Mouse (Mus musculus) forebrain, embryonic 10.5 days (tissue): ENCODE measurements around the gene Mpeg1. TPM values are rescaled to one million over a fixed set of nuclear protein-coding genes. Genes with fewer than 3 reads are reported as not detected.

Experiments used
- DNase-seq: peaks from one replicate; pipeline ENCODE4 v3.0.0-alpha.2; 2017; ENCODE audit warnings: low spot score; ENCODE audit errors: extremely low spot score
- H3K27ac ChIP-seq: fragments of 300-500 bp; sonication (generic); 2 replicates; pipeline ENCODE4 v1.5.1; 2016; ENCODE audit warnings: mild to moderate bottlenecking
- H3K27me3 ChIP-seq: fragments of 300-500 bp; sonication (generic); 2 replicates; pipeline ENCODE4 v1.6.1; 2016; ENCODE audit warnings: mild to moderate bottlenecking; ENCODE audit not compliant: poor library complexity, severe bottlenecking
- H3K36me3 ChIP-seq: fragments of 300-500 bp; sonication (generic); replicated peaks from 2 replicates; pipeline ENCODE4 v1.6.1; 2016; ENCODE audit warnings: mild to moderate bottlenecking, moderate library complexity
- H3K4me1 ChIP-seq: fragments of 300-500 bp; sonication (generic); 2 replicates; pipeline ENCODE4 v1.6.1; 2016
- H3K4me3 ChIP-seq: fragments of 300-500 bp; sonication (generic); 2 replicates; pipeline ENCODE4 v1.5.1; 2016; ENCODE audit warnings: mild to moderate bottlenecking, moderate library complexity
- H3K9me3 ChIP-seq: fragments of 300-500 bp; sonication (generic); 2 replicates; pipeline ENCODE4 v1.6.1; 2016; ENCODE audit warnings: mild to moderate bottlenecking, moderate library complexity
- WGBS: fragments of 180-500 bp; shearing (Covaris S2); methylation state at CpG from one replicate; pipeline ENCODE4 v1.1.7; 2016; 5-methylcytosine and 5-hydroxymethylcytosine counted together
- polyA plus RNA-seq: library from polyadenylated mRNA; unstranded; fragments of >200 nt; fragmentation: Nextera tagmentation; extraction: Ambion mirVana; gene quantifications from 2 replicates; pipeline ENCODE4 v1.2.1, GENCODE M21; 2016

Mpeg1 gene
- polyA plus RNA-seq = 0.11 and 0.17 TPM in 2 replicates

- no peak for DNase-seq
- 87% methylated on average over 11 of the region's 11 CpGs for WGBS
- Histone ChIP-seq H3K9me3 (no peaks in the 10 kb centered on the region), H3K4me3 (no peak within 1 kb of the TSS), H3K4me1 (peaks cover 16% of the 10 kb centered on the region), H3K27me3 (no peaks in the 10 kb centered on the region), H3K27ac (no peak within 1 kb of the TSS), H3K36me3 (peaks cover 5% of the 10 kb centered on the region)
Measured at GRCm38 (mm10) chr19:12460282-12461249, at the start of gene Mpeg1. TSS of gene Mpeg1 (plus strand) at chr19:12460779.

DNA sequence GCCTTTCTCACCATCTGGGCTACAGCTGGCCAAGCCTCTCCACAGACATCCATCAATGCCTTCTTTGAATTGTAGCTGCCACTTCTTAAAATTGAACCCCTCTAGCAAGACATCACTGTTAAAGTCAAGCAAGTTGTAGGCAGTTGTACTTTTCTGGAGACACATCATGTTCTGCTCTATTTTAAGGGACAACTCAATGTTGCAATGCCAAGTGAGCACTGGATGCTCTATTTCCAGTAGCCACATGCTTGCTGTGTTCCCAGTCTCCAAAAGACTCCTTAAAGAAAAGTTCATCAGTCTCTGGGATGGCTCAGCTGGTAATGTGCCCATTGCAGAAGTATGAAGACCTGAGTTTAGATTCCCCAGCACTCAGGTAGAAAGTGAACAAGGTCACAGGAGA lies 46.8 kb upstream of the Mpeg1 start:
- H3K4me3 ChIP-seq = no peak overlapping the region
- no peaks in the 10 kb centered on the region for H3K36me3 ChIP-seq
- H3K27me3 ChIP-seq = no peaks in the 10 kb centered on the region
- H3K4me1 ChIP-seq = no peaks in the 10 kb centered on the region
- no peak for DNase-seq
- H3K9me3 ChIP-seq = no peaks in the 10 kb centered on the region
- H3K27ac ChIP-seq = no peak overlapping the region

- no peak for DNase-seq
- Histone ChIP-seq H3K27me3 (no peaks in the 10 kb centered on the region), H3K36me3 (no peaks in the 10 kb centered on the region), H3K4me3 (no peak within 1 kb of the TSS), H3K27ac (no peak within 1 kb of the TSS), H3K4me1 (no peaks in the 10 kb centered on the region), H3K9me3 (no peaks in the 10 kb centered on the region)
Measured at GRCm38 (mm10) chr19:12417361-12417760, 43.2 kb upstream of the Mpeg1 start, which contains the start of gene Olfr1441. TSS of gene Olfr1441 (plus strand) at chr19:12417433.

- H3K27ac ChIP-seq = no peak overlapping the region
- no peak overlapping the region for H3K4me3 ChIP-seq
- no peaks in the 10 kb centered on the region for H3K4me1 ChIP-seq
- no peak for DNase-seq
- WGBS = 93% methylated on average over 3 of the region's 3 CpGs
- H3K9me3 ChIP-seq = no peaks in the 10 kb centered on the region
- no peaks in the 10 kb centered on the region for H3K36me3 ChIP-seq
- H3K27me3 ChIP-seq = no peaks in the 10 kb centered on the region
Measured at GRCm38 (mm10) chr19:12418312-12418711, 42.3 kb upstream of the Mpeg1 start.

GRCm38 (mm10) chr19:12420555-12420954 lies 40.0 kb upstream of the Mpeg1 start:
- Histone ChIP-seq H3K36me3 (no peaks in the 10 kb centered on the region), H3K9me3 (no peaks in the 10 kb centered on the region), H3K4me1 (no peaks in the 10 kb centered on the region), H3K4me3 (no peak overlapping the region), H3K27ac (no peak overlapping the region), H3K27me3 (no peaks in the 10 kb centered on the region)
- WGBS = 83% methylated on average over 6 of the region's 6 CpGs
- DNase-seq = no peak

DNA sequence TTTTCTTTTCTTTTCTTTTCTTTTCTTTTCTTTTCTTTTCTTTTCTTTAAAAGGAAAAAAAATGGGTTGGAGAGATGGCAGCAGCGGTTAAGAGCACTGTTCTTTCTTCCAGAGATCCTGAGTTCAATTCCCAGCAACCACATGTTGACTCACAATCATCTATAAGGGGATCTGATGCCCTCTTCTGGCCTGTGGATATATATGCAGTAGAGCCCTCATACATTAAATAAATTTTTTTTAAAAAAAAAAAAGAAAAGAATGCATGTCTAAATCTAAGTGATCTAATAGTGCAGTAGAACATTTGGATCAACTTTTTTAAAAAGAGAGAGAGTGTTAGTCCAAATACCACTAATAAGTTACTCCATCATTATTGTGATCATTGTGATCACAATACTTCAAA lies 38.9 kb upstream of the Mpeg1 start:
- H3K27ac ChIP-seq = no peak overlapping the region

DNA sequence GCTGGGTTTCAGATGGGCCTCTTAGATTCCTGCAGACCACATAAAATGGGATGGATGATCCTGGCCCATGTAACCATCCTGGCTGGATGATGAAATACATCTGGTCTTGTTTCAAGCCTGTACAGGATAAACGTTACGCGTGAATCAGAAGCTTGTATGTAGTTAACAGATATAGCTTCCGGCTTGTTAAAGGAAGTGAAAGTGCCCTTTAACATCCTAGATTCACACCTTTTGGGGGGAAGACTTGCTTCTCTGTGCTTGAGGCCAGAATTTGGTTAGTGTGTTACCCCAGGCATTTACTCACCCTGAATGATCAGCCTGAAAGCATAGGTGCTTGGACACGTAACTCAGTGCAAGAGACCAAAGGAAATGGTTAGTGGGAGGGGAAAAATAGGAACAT lies 33.5 kb upstream of the Mpeg1 start:
- Histone ChIP-seq H3K36me3 (no peaks in the 10 kb centered on the region), H3K4me1 (no peaks in the 10 kb centered on the region), H3K27ac (no peak overlapping the region), H3K27me3 (no peaks in the 10 kb centered on the region), H3K4me3 (no peak overlapping the region), H3K9me3 (no peaks in the 10 kb centered on the region)
- WGBS = 89% methylated on average over 5 of the region's 5 CpGs
- DNase-seq = no peak

More for the DNA sequence above, 38.9 kb upstream of the Mpeg1 start:
- H3K36me3 ChIP-seq = no peaks in the 10 kb centered on the region
- DNase-seq = no peak
- no peak overlapping the region for H3K4me3 ChIP-seq
- no peaks in the 10 kb centered on the region for H3K4me1 ChIP-seq
- no peaks in the 10 kb centered on the region for H3K9me3 ChIP-seq
- WGBS = 79% methylated on average over 1 of the region's 1 CpGs
- no peaks in the 10 kb centered on the region for H3K27me3 ChIP-seq

- DNase-seq = no peak
- no peak within 1 kb of the TSS for H3K4me3 ChIP-seq
- no peaks in the 10 kb centered on the region for H3K36me3 ChIP-seq
- H3K27ac ChIP-seq = no peak within 1 kb of the TSS
- no peaks in the 10 kb centered on the region for H3K9me3 ChIP-seq
- no peaks in the 10 kb centered on the region for H3K4me1 ChIP-seq
- H3K27me3 ChIP-seq = no peaks in the 10 kb centered on the region
- 93% methylated on average over 6 of the region's 6 CpGs for WGBS
Measured at GRCm38 (mm10) chr19:12427605-12428004, 33.0 kb upstream of the Mpeg1 start, which contains the start of gene Pfpl. TSS of gene Pfpl (plus strand) at chr19:12427905.

GRCm38 (mm10) chr19:12433033-12433432 lies 27.5 kb upstream of the Mpeg1 start:
- H3K4me1 ChIP-seq = no peaks in the 10 kb centered on the region
- no peaks in the 10 kb centered on the region for H3K27me3 ChIP-seq
- no peaks in the 10 kb centered on the region for H3K36me3 ChIP-seq
- H3K27ac ChIP-seq = no peak overlapping the region
- no peak overlapping the region for H3K4me3 ChIP-seq
- WGBS = 7% methylated on average over 2 of the region's 2 CpGs
- H3K9me3 ChIP-seq = no peaks in the 10 kb centered on the region
- DNase-seq = peak; percentile 36

DNA sequence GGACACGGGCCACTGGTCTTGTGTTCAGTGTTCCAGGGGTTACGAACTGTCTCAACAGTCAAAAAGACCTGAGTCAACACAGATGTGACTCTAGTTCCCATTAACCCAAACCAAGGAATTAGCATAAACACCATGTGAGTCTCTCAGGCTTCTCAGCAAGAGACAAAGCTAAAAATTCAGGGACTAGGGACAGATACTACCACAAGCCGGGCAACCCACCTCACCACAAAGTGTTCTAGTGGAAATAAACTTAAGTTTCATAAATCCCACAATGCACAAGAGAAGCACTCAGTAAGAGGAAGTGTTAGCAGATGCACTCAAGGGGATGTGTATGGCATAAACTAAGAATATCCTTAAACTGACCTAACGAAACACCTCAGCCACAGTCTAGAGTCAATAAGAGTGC lies 25.6 kb upstream of the Mpeg1 start:
- H3K36me3 ChIP-seq = no peaks in the 10 kb centered on the region
- no peaks in the 10 kb centered on the region for H3K27me3 ChIP-seq
- no peak for DNase-seq
- H3K4me3 ChIP-seq = no peak overlapping the region
- no peak overlapping the region for H3K27ac ChIP-seq
- H3K4me1 ChIP-seq = no peaks in the 10 kb centered on the region
- WGBS = 86% methylated on average over 4 of the region's 4 CpGs
- no peaks in the 10 kb centered on the region for H3K9me3 ChIP-seq

GRCm38 (mm10) chr19:12435750-12436524 lies 24.6 kb upstream of the Mpeg1 start:
- no peaks in the 10 kb centered on the region for H3K4me1 ChIP-seq
- H3K9me3 ChIP-seq = no peaks in the 10 kb centered on the region
- WGBS = 84% methylated on average over 4 of the region's 4 CpGs
- H3K36me3 ChIP-seq = no peaks in the 10 kb centered on the region
- no peak overlapping the region for H3K4me3 ChIP-seq
- no peaks in the 10 kb centered on the region for H3K27me3 ChIP-seq
- no peak overlapping the region for H3K27ac ChIP-seq
- no peak for DNase-seq

GRCm38 (mm10) chr19:12439581-12439980 lies 21.0 kb upstream of the Mpeg1 start:
- H3K27me3 ChIP-seq = no peaks in the 10 kb centered on the region
- WGBS = 60% methylated on average over 1 of the region's 1 CpGs
- H3K4me1 ChIP-seq = no peaks in the 10 kb centered on the region
- DNase-seq = no peak
- no peak overlapping the region for H3K27ac ChIP-seq
- H3K4me3 ChIP-seq = no peak overlapping the region
- H3K36me3 ChIP-seq = no peaks in the 10 kb centered on the region
- H3K9me3 ChIP-seq = no peaks in the 10 kb centered on the region
